22 mouse cellular contexts compared by ENCODE assay signal in genomic region chr11:67170727-67171126, GRCm38 (mm10). TPM values are rescaled to one million over a fixed set of nuclear protein-coding genes. Genes with fewer than 3 reads are reported as not detected.
"Had no signal": no experiment of that assay in that cellular context is flagged by ENCODE, and none has a peak within 500 bp of the region (broad histone marks: within the 10 kb centered on the region; RNA-seq: fewer than 3 reads in every experiment).

Myh2 (plus strand) TSS chr11:67171027.

- H3K27ac ChIP-seq: kidney, postnatal 0 days; layer of hippocampus, adult 2 months; limb, embryonic 10.5 days; limb, embryonic 13.5 days; liver, embryonic 12.5 days; liver, embryonic 15.5 days; stomach, postnatal 0 days had no signal

- H3K4me3 ChIP-seq: layer of hippocampus, adult 2 months; limb, embryonic 10.5 days; limb, embryonic 13.5 days; liver, embryonic 12.5 days; liver, embryonic 15.5 days had no signal

- H3K4me2 ChIP-seq: limb, embryonic 13.5 days; liver, embryonic 12.5 days; liver, embryonic 15.5 days; midbrain, embryonic 11.5 days had no signal

- H3K27me3 ChIP-seq: limb, embryonic 13.5 days; liver, embryonic 12.5 days; liver, embryonic 15.5 days had no signal

- H3K4me1 ChIP-seq: limb, embryonic 10.5 days; limb, embryonic 13.5 days; liver, embryonic 12.5 days; liver, embryonic 15.5 days had no signal

- H3K9me3 ChIP-seq: limb, embryonic 10.5 days; limb, embryonic 13.5 days; liver, embryonic 12.5 days; liver, embryonic 15.5 days had no signal

- H3K9ac ChIP-seq: limb, embryonic 13.5 days; liver, embryonic 12.5 days; liver, embryonic 15.5 days had no signal

- DNase-seq: kidney, postnatal 25 days; layer of hippocampus, adult 9-11 months; liver; lung, adult 2 months; lung, postnatal 14 days; lung, postnatal 4 days; midbrain, embryonic 14.5 days; thymus, postnatal 25 days had no signal

- H3K36me3 ChIP-seq: limb, embryonic 10.5 days; limb, embryonic 13.5 days; liver, embryonic 12.5 days; liver, embryonic 15.5 days had no signal

- ATAC-seq: liver, embryonic 12.5 days had no signal

RNA-seq across cellular contexts. Expression of gene Myh2, which starts in this region (rescaled TPM):
- total RNA-seq: megakaryocyte progenitor cell, adult 5-6 weeks; megakaryocyte-erythroid progenitor cell, adult 5-6 weeks had no signal
- polyA plus RNA-seq: kidney, postnatal 0 days; large intestine, adult 2 months; limb, embryonic 10.5 days; liver, embryonic 12.5 days; lung, embryonic 16.5 days; midbrain, embryonic 11.5 days; stomach, embryonic 14.5 days; thymus, postnatal 0 days had no signal
